Mouse (Mus musculus) heart, postnatal 25 days (tissue): ENCODE measurements around the gene Mga. TPM values are rescaled to one million over a fixed set of nuclear protein-coding genes. Genes with fewer than 3 reads are reported as not detected.

Experiments used
- DNase-seq: peaks from one replicate; pipeline ENCODE4 v3.0.0; 2022; ENCODE audit warnings: low spot score
- intact Hi-C: fragments of 180-260 bp; cut with DNase I; formaldehyde crosslinking; loops from one replicate; pipeline ENCODE4 v1.15.1; 2025
- microRNA-seq: library from miRNA; unstranded; fragments of <30 nt; microRNA quantifications from one replicate; pipeline ENCODE4 v1.2.0, GENCODE M21; 2022
- total RNA-seq, 2 experiments: library from RNA; stranded (reverse); gene quantifications; 2 replicates each; pipeline ENCODE4 v1.2.3; 2021

Gene Mga
- total RNA-seq, 2 experiments from 2014 or later = 31.9 to 42.9 TPM

GRCm38 (mm10) chr2:120015882-120016281 lies 118.9 kb downstream of the Mga start:
- intact Hi-C loops = no loop called here
- no peak for DNase-seq

GRCm38 (mm10) chr2:120017599-120017998 lies 120.6 kb downstream of the Mga start:
- intact Hi-C loops = no loop called here

More at GRCm38 (mm10) chr2:120017599-120017998, 120.6 kb downstream of the Mga start:
- DNase-seq = no peak

Small RNAs within 50 kb of the gene (microRNA-seq; reads per million reads assigned to microRNA genes)
- not detected for gene Mir7665

Other genes starting within 250 kb of the Mga start
- gene Ndufaf1, start 234.4 kb upstream of the Mga start, total RNA-seq = 10 to 100 TPM; 66.3 to 67.5 TPM
- gene Rtf1, start 222.2 kb upstream of the Mga start, total RNA-seq = 10 to 100 TPM; 20.4 to 20.9 TPM
- under 1 TPM; 0.57 to 0.78 TPM for gene Itpka, start 154.9 kb upstream of the Mga start, total RNA-seq
- gene Ltk, start 136.8 kb upstream of the Mga start, total RNA-seq = not detected
- gene Rpap1, start 109.7 kb upstream of the Mga start, total RNA-seq = 10 to 100 TPM; 13.7 to 14.2 TPM
- 1 to 10 TPM; 1.2 to 1.3 TPM for gene Tyro3, start 99.5 kb upstream of the Mga start, total RNA-seq
- gene Mapkbp1, start 75.5 kb downstream of the Mga start, total RNA-seq = 1 to 10 TPM; 8.4 to 9.1 TPM
- 1 to 10 TPM; 7.1 to 9.1 TPM for gene Jmjd7, start 130.3 kb downstream of the Mga start, total RNA-seq
- gene Gm28042, start 130.3 kb downstream of the Mga start, total RNA-seq = under 1 TPM; 0.81 TPM
- 1 to 10 TPM; 1.7 to 2.8 TPM for gene Pla2g4b, start 136.2 kb downstream of the Mga start, total RNA-seq